Mouse (Mus musculus): ENCODE data around the gene Prss50. TPM values are rescaled to one million over a fixed set of nuclear protein-coding genes. Genes with fewer than 3 reads are reported as not detected.

The Prss50 gene
- polyA plus RNA-seq, 1 experiment from 2014 or later = 0.35 TPM

GRCm38 (mm10) chr9:110858967-110859596, 1.3 kb downstream of the Prss50 start:
- Histone ChIP-seq H3K36me3 (ENCODE audit: control insufficient read depth, insufficient read depth) (no peaks in the 10 kb centered on the region), H3K4me2 (replicated peaks; ENCODE audit: low read depth) (no peak overlapping the region), H3K9ac (ENCODE audit: low read depth, low read length) (no peak overlapping the region), H3K4me3 (ENCODE audit: low read depth, low read length) (no peak overlapping the region), H3K4me1 (replicated peaks; ENCODE audit: control insufficient read depth, insufficient read depth, low read length) (0 out of 2 replicates have a peak, but pooled peaks cover 3% of the 10 kb centered on the region), H3K27ac (ENCODE audit: low read depth, low read length) (no peak overlapping the region), H3K27me3 (replicated peaks; ENCODE audit: control insufficient read depth, insufficient read depth, low read length) (no peaks in the 10 kb centered on the region), H3K9me3 (ENCODE audit: control insufficient read depth) (no peaks in the 10 kb centered on the region)
- no peak for ATAC-seq
- no peak for TF ChIP-seq CTCF (IDR thresholded peaks at IDR 0.05; ENCODE audit: low read depth)
- 88% methylated on average over 5 of the region's 5 CpGs for WGBS

GRCm38 (mm10) chr9:110871030-110871429, 13.3 kb downstream of the Prss50 start:
- no peaks in the 10 kb centered on the region for H3K27me3 ChIP-seq (replicated peaks; ENCODE audit: control insufficient read depth, insufficient read depth, low read length)
- H3K4me3 ChIP-seq (ENCODE audit: low read depth, low read length) = no peak overlapping the region
- no peak overlapping the region for H3K27ac ChIP-seq (ENCODE audit: low read depth, low read length)
- ATAC-seq = no peak
- no peaks in the 10 kb centered on the region for H3K9me3 ChIP-seq (ENCODE audit: control insufficient read depth)
- H3K4me1 ChIP-seq (replicated peaks; ENCODE audit: control insufficient read depth, insufficient read depth, low read length) = peaks cover 18% of the 10 kb centered on the region
- no peak overlapping the region for H3K4me2 ChIP-seq (replicated peaks; ENCODE audit: low read depth)
- no peaks in the 10 kb centered on the region; the same call in 1 of the 2 replicates for H3K36me3 ChIP-seq (ENCODE audit: control insufficient read depth, insufficient read depth)
- peak; percentile 86 for TF ChIP-seq CTCF (IDR thresholded peaks at IDR 0.05; ENCODE audit: low read depth)
- WGBS = 15% methylated on average over 7 of the region's 7 CpGs
- H3K9ac ChIP-seq (ENCODE audit: low read depth, low read length) = no peak overlapping the region

GRCm38 (mm10) chr9:110873681-110874659, 16.2 kb downstream of the Prss50 start:
- peak overlapping the region; percentile 26 for H3K4me3 ChIP-seq (ENCODE audit: low read depth, low read length)
- H3K27me3 ChIP-seq (replicated peaks; ENCODE audit: control insufficient read depth, insufficient read depth, low read length) = no peaks in the 10 kb centered on the region
- no peaks in the 10 kb centered on the region for H3K36me3 ChIP-seq (ENCODE audit: control insufficient read depth, insufficient read depth)
- no peaks in the 10 kb centered on the region for H3K9me3 ChIP-seq (ENCODE audit: control insufficient read depth)
- H3K27ac ChIP-seq (ENCODE audit: low read depth, low read length) = peak overlapping the region; percentile 80
- peak; percentile 53 for TF ChIP-seq CTCF (IDR thresholded peaks at IDR 0.05; ENCODE audit: low read depth)
- no peak for ATAC-seq
- 14% methylated on average over 40 of the region's 40 CpGs for WGBS
- H3K4me1 ChIP-seq (replicated peaks; ENCODE audit: control insufficient read depth, insufficient read depth, low read length) = peaks cover 23% of the 10 kb centered on the region
- H3K4me2 ChIP-seq (replicated peaks; ENCODE audit: low read depth) = peak overlapping the region; percentile 60
- H3K9ac ChIP-seq (ENCODE audit: low read depth, low read length) = peak overlapping the region; percentile 18; the same call in 1 of the 2 replicates

GRCm38 (mm10) chr9:110874660-110875191, 17.0 kb downstream of the Prss50 start:
- peak overlapping the region; percentile 80 for H3K27ac ChIP-seq (ENCODE audit: low read depth, low read length)
- TF ChIP-seq CTCF (IDR thresholded peaks at IDR 0.05; ENCODE audit: low read depth) = no peak
- H3K4me3 ChIP-seq (ENCODE audit: low read depth, low read length) = no peak overlapping the region
- H3K4me2 ChIP-seq (replicated peaks; ENCODE audit: low read depth) = no peak overlapping the region
- peaks cover 23% of the 10 kb centered on the region for H3K4me1 ChIP-seq (replicated peaks; ENCODE audit: control insufficient read depth, insufficient read depth, low read length)
- H3K9ac ChIP-seq (ENCODE audit: low read depth, low read length) = no peak overlapping the region
- no peaks in the 10 kb centered on the region for H3K9me3 ChIP-seq (ENCODE audit: control insufficient read depth)
- no peaks in the 10 kb centered on the region for H3K27me3 ChIP-seq (replicated peaks; ENCODE audit: control insufficient read depth, insufficient read depth, low read length)
- WGBS = 27% methylated on average over 3 of the region's 3 CpGs
- no peaks in the 10 kb centered on the region for H3K36me3 ChIP-seq (ENCODE audit: control insufficient read depth, insufficient read depth)
- ATAC-seq = no peak

- no peak overlapping the region for H3K9ac ChIP-seq (ENCODE audit: low read depth, low read length)
These were observed 17.5 kb downstream of the Prss50 start for GRCm38 (mm10) chr9:110875288-110875695.

GRCm38 (mm10) chr9:110877353-110877752, 19.6 kb downstream of the Prss50 start:
- ATAC-seq = 0 out of 2 replicates have a peak, but pooled peaks have one; percentile 4
- Histone ChIP-seq H3K9me3 (ENCODE audit: control insufficient read depth) (no peaks in the 10 kb centered on the region), H3K27me3 (replicated peaks; ENCODE audit: control insufficient read depth, insufficient read depth, low read length) (no peaks in the 10 kb centered on the region), H3K4me2 (replicated peaks; ENCODE audit: low read depth) (no peak overlapping the region; the same call in 1 of the 2 replicates), H3K9ac (ENCODE audit: low read depth, low read length) (no peak overlapping the region), H3K27ac (ENCODE audit: low read depth, low read length) (peak overlapping the region; percentile 66), H3K4me3 (ENCODE audit: low read depth, low read length) (no peak overlapping the region), H3K36me3 (ENCODE audit: control insufficient read depth, insufficient read depth) (no peaks in the 10 kb centered on the region), H3K4me1 (replicated peaks; ENCODE audit: control insufficient read depth, insufficient read depth, low read length) (peaks cover 14% of the 10 kb centered on the region)
- 35% methylated on average over 1 of the region's 1 CpGs for WGBS
- no peak for TF ChIP-seq CTCF (IDR thresholded peaks at IDR 0.05; ENCODE audit: low read depth)

More at GRCm38 (mm10) chr9:110875288-110875695, 17.5 kb downstream of the Prss50 start:
- Histone ChIP-seq H3K36me3 (ENCODE audit: control insufficient read depth, insufficient read depth) (no peaks in the 10 kb centered on the region), H3K27me3 (replicated peaks; ENCODE audit: control insufficient read depth, insufficient read depth, low read length) (no peaks in the 10 kb centered on the region), H3K4me3 (ENCODE audit: low read depth, low read length) (no peak overlapping the region), H3K4me2 (replicated peaks; ENCODE audit: low read depth) (no peak overlapping the region), H3K4me1 (replicated peaks; ENCODE audit: control insufficient read depth, insufficient read depth, low read length) (peaks cover 19% of the 10 kb centered on the region), H3K9me3 (ENCODE audit: control insufficient read depth) (no peaks in the 10 kb centered on the region), H3K27ac (ENCODE audit: low read depth, low read length) (peak overlapping the region; percentile 80)
- 20% methylated on average over 4 of the region's 6 CpGs for WGBS
- no peak for TF ChIP-seq CTCF (IDR thresholded peaks at IDR 0.05; ENCODE audit: low read depth)
- ATAC-seq = peak; percentile 64
